8 mouse cellular contexts compared by ENCODE assay signal in the genomic region with DNA sequence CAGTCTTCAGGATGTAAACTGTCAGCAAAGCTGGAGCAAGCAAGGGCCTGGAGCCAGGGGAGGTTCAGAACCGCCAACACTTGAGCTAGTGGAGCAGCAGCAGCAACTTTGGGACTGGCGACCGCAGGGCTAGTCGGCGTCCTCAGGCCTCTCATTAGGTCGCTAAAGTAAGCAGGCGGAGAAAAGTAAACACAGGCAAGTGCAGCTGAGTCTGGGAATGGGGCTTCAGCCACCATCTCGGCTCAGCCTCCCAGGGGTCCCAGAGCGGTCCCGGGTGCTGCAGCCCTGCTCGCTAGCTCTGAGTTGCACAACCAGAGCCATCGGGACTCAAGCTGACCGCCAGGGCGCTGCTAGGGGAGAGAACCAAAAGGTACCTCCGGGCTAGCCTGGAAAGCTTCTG. TPM values are rescaled to one million over a fixed set of nuclear protein-coding genes. Genes with fewer than 3 reads are reported as not detected.
DNase-seq lines count a peak whose midpoint lies in the region; ATAC-seq and TF ChIP-seq lines count a peak whose summit lies in the region.

No protein-coding gene starts in this region.

- no peak overlapping the region for H3K27ac ChIP-seq in embryonic facial prominence, embryonic 11.5 days (replicated peaks; ENCODE audit: low read depth, low read length)
- H3K27ac ChIP-seq in heart, embryonic 12.5 days (ENCODE audit: poor library complexity, severe bottlenecking) = peak overlapping the region; percentile 88
- peak overlapping the region; percentile 92 for H3K27ac ChIP-seq in kidney, embryonic 15.5 days
- peak overlapping the region; percentile 63 for H3K27ac ChIP-seq in lung, embryonic 14.5 days (ENCODE audit: low read depth)
- no peak overlapping the region for H3K27ac ChIP-seq in thymus, adult 2 months (ENCODE audit: control insufficient read depth, insufficient read depth, low read length)

- no peaks in the 10 kb centered on the region for H3K9me3 ChIP-seq in E14TG2a.4 (ENCODE audit: low read length)
- H3K9me3 ChIP-seq in embryonic facial prominence, embryonic 11.5 days (replicated peaks; ENCODE audit: control insufficient read depth, low read length) = no peaks in the 10 kb centered on the region
- H3K9me3 ChIP-seq in heart, embryonic 12.5 days (replicated peaks) = no peaks in the 10 kb centered on the region
- H3K9me3 ChIP-seq in kidney, embryonic 15.5 days (replicated peaks) = no peaks in the 10 kb centered on the region
- H3K9me3 ChIP-seq in lung, embryonic 14.5 days (ENCODE audit: low read depth, low read length) = no peaks in the 10 kb centered on the region

- no peaks in the 10 kb centered on the region for H3K36me3 ChIP-seq in E14TG2a.4 (ENCODE audit: insufficient read depth, low read length)
- H3K36me3 ChIP-seq in embryonic facial prominence, embryonic 11.5 days (replicated peaks; ENCODE audit: control insufficient read depth, insufficient read depth, low read depth, low read length) = no peaks in the 10 kb centered on the region
- H3K36me3 ChIP-seq in heart, embryonic 12.5 days = no peaks in the 10 kb centered on the region
- H3K36me3 ChIP-seq in kidney, embryonic 15.5 days = no peaks in the 10 kb centered on the region
- H3K36me3 ChIP-seq in lung, embryonic 14.5 days (ENCODE audit: insufficient read depth) = no peaks in the 10 kb centered on the region
- H3K36me3 ChIP-seq in thymus, adult 2 months (ENCODE audit: control insufficient read depth, insufficient read depth, low read length) = no peaks in the 10 kb centered on the region

- no peak for ATAC-seq in embryonic facial prominence, embryonic 11.5 days (replicated peaks; ENCODE audit: insufficient number of reproducible peaks, low FRiP score, low TSS enrichment, low read depth)
- peak; percentile 46; the same call in 1 of the 2 replicates for ATAC-seq in heart, embryonic 12.5 days (ENCODE audit: insufficient number of reproducible peaks, low FRiP score)
- peak; percentile 46; the same call in 1 of the 2 replicates for ATAC-seq in kidney, embryonic 15.5 days (replicated peaks; ENCODE audit: low FRiP score)
- ATAC-seq in lung, embryonic 14.5 days (ENCODE audit: insufficient read depth) = peak; percentile 45

- 0 out of 2 replicates have a peak overlapping the region, but pooled peaks have one; percentile 22 for H3K9ac ChIP-seq in embryonic facial prominence, embryonic 11.5 days (replicated peaks; ENCODE audit: low read length)
- H3K9ac ChIP-seq in heart, embryonic 12.5 days = peak overlapping the region; percentile 74
- peak overlapping the region; percentile 47; the same call in 1 of the 2 replicates for H3K9ac ChIP-seq in kidney, embryonic 15.5 days
- H3K9ac ChIP-seq in lung, embryonic 14.5 days = peak overlapping the region; percentile 56

- peak overlapping the region; percentile 81 for H3K4me3 ChIP-seq in E14TG2a.4 (replicated peaks; ENCODE audit: low read length)
- peak overlapping the region; percentile 36 for H3K4me3 ChIP-seq in embryonic facial prominence, embryonic 11.5 days (ENCODE audit: low read depth, low read length)
- H3K4me3 ChIP-seq in heart, embryonic 12.5 days = peak overlapping the region; percentile 68
- H3K4me3 ChIP-seq in kidney, embryonic 15.5 days (replicated peaks) = peak overlapping the region; percentile 56
- H3K4me3 ChIP-seq in lung, embryonic 14.5 days (ENCODE audit: low read depth, low read length) = peak overlapping the region; percentile 49
- no peak overlapping the region for H3K4me3 ChIP-seq in thymus, adult 2 months (ENCODE audit: control insufficient read depth, insufficient read depth, low read length)

- no peaks in the 10 kb centered on the region for H3K27me3 ChIP-seq in E14TG2a.4 (ENCODE audit: insufficient read depth, low read length)
- H3K27me3 ChIP-seq in embryonic facial prominence, embryonic 11.5 days (ENCODE audit: control insufficient read depth, insufficient read depth, low read length) = no peaks in the 10 kb centered on the region
- no peaks in the 10 kb centered on the region; the same call in 1 of the 2 replicates for H3K27me3 ChIP-seq in heart, embryonic 12.5 days (replicated peaks)
- H3K27me3 ChIP-seq in kidney, embryonic 15.5 days = peaks cover 16% of the 10 kb centered on the region; the same call in 1 of the 2 replicates
- H3K27me3 ChIP-seq in lung, embryonic 14.5 days (ENCODE audit: insufficient read depth, low read length) = no peaks in the 10 kb centered on the region
- H3K27me3 ChIP-seq in thymus, adult 2 months (ENCODE audit: control insufficient read depth, insufficient read depth, low read length) = no peaks in the 10 kb centered on the region

- TF ChIP-seq POLR2A in thymus, adult 2 months (IDR thresholded peaks at IDR 0.05; ENCODE audit: control insufficient read depth, extremely low read depth, insufficient read depth, low read length, poor library complexity) = no peak

- peak overlapping the region; percentile 44 for H3K4me2 ChIP-seq in embryonic facial prominence, embryonic 11.5 days (ENCODE audit: low read depth, low read length)
- H3K4me2 ChIP-seq in heart, embryonic 12.5 days = peak overlapping the region; percentile 70
- peak overlapping the region; percentile 54 for H3K4me2 ChIP-seq in kidney, embryonic 15.5 days
- H3K4me2 ChIP-seq in lung, embryonic 14.5 days = peak overlapping the region; percentile 57

- no peak for TF ChIP-seq CTCF in E14TG2a.4 (conservative IDR thresholded peaks at IDR 0.05; ENCODE audit: low read length)
- TF ChIP-seq CTCF in lung, embryonic 14.5 days (IDR thresholded peaks at IDR 0.05; ENCODE audit: low read depth) = peak; percentile 39
- TF ChIP-seq CTCF in thymus, adult 2 months (IDR thresholded peaks at IDR 0.05; ENCODE audit: borderline replicate concordance, control insufficient read depth, extremely low read depth, insufficient read depth, low read length, poor library complexity) = no peak

- H3K4me1 ChIP-seq in E14TG2a.4 (replicated peaks; ENCODE audit: low read depth, low read length) = peaks cover 12% of the 10 kb centered on the region; the same call in 1 of the 2 replicates
- no peaks in the 10 kb centered on the region for H3K4me1 ChIP-seq in embryonic facial prominence, embryonic 11.5 days (ENCODE audit: control insufficient read depth, insufficient read depth, low read length)
- H3K4me1 ChIP-seq in heart, embryonic 12.5 days (replicated peaks) = no peaks in the 10 kb centered on the region
- H3K4me1 ChIP-seq in kidney, embryonic 15.5 days = 0 out of 2 replicates have a peak, but pooled peaks cover 3% of the 10 kb centered on the region
- H3K4me1 ChIP-seq in lung, embryonic 14.5 days (ENCODE audit: insufficient read depth) = no peaks in the 10 kb centered on the region
- no peaks in the 10 kb centered on the region for H3K4me1 ChIP-seq in thymus, adult 2 months (replicated peaks; ENCODE audit: control insufficient read depth, insufficient read depth, low read length)

- peak; percentile 13 for DNase-seq in adrenal gland, adult 8-10 months
- peak; percentile 49 for DNase-seq in embryonic facial prominence, embryonic 11.5 days (ENCODE audit: low spot score)
- DNase-seq in lung, embryonic 14.5 days = peak; percentile 70
- DNase-seq in retina, embryonic 14.5 days (ENCODE audit: low spot score) = peak; percentile 41
- DNase-seq in thymus, adult 2 months = no peak

- 14% methylated on average over 13 of the region's 15 CpGs for WGBS in embryonic facial prominence, embryonic 11.5 days
- 13% methylated on average over 15 of the region's 15 CpGs for WGBS in heart, embryonic 12.5 days
- WGBS in kidney, embryonic 15.5 days = 24% methylated on average over 15 of the region's 15 CpGs
- WGBS in lung, embryonic 14.5 days = 15% methylated on average over 15 of the region's 15 CpGs
- 61% methylated on average over 15 of the region's 15 CpGs for WGBS in thymus, adult 2 months

RNA-seq across cellular contexts. Expression of gene Pls3, which starts 1.2 kb away (rescaled TPM):
- total RNA-seq in adrenal gland, adult 8-10 months (2022) = 10 to 100 TPM; 57.8 to 80.9 (median 72.8) TPM
- 105 and 118 TPM in 2 replicates for polyA plus RNA-seq in embryonic facial prominence, embryonic 11.5 days (2014; fragmentation: Nextera tagmentation; extraction: Ambion mirVana)
- polyA plus RNA-seq in heart, embryonic 12.5 days (2016; fragmentation: Nextera tagmentation; extraction: Ambion mirVana) = 87.8 and 89.4 TPM in 2 replicates
- 117 and 122 TPM in 2 replicates for polyA plus RNA-seq in kidney, embryonic 15.5 days (2015; fragmentation: Nextera tagmentation; extraction: Ambion mirVana)
- 155 and 165 TPM in 2 replicates for polyA plus RNA-seq in lung, embryonic 14.5 days (2014; fragmentation: Nextera tagmentation; extraction: Ambion mirVana)
- polyA plus RNA-seq in thymus, adult 2 months (2012; rRNA removed) = 1.7 and 2.8 TPM in 2 replicates

Comparison
In these comparisons a context has a peak if more than half of its experiments do, and no peak if none do; other contexts are left out.
1. H3K27ac ChIP-seq: peak in heart, embryonic 12.5 days (single experiment), kidney, embryonic 15.5 days (single experiment) and lung, embryonic 14.5 days (single experiment); none in embryonic facial prominence, embryonic 11.5 days (single experiment) and thymus, adult 2 months (single experiment).
2. H3K9ac ChIP-seq: peak in every context shown above with its lines; median percentile 74 in heart, embryonic 12.5 days; 56 in lung, embryonic 14.5 days; 47 in kidney, embryonic 15.5 days; 22 in embryonic facial prominence, embryonic 11.5 days.
3. RNA of gene Pls3, which starts 1.2 kb away (polyA plus RNA-seq): 155 to 165 TPM in lung, embryonic 14.5 days, 117 to 122 TPM in kidney, embryonic 15.5 days, 105 to 118 TPM in embryonic facial prominence, embryonic 11.5 days and 87.8 to 89.4 TPM in heart, embryonic 12.5 days; 1.7 to 2.8 TPM in thymus, adult 2 months; every median in the first group is over 10 times any median in the second.
4. Peak in every context shown above with its lines, with median percentiles within 50 percentile points of each other: H3K4me2 ChIP-seq.